21 mouse cellular contexts compared by ENCODE assay signal in the genomic region with DNA sequence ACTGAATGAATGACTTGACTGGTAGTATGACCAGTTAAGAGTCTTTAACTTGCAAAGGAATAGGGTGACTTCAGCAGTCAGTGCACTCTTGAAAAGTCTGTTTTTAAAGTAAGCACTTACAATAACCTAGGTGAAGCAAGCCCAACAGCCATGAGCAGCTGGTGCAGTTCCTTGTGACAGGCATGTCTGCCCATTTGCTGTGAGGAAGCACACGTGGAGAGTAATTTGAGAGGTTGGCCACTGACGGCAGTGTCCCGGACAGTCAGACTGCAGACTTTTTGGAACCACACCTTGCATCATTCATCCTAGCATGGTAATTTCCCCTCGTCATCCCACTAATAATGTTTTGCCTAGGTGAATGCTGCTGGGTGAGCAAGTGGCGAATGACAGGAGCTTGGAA. TPM values are rescaled to one million over a fixed set of nuclear protein-coding genes. Genes with fewer than 3 reads are reported as not detected.
A peak's percentile ranks its signal among the peaks of the same experiment; 100 is the strongest.
DNase-seq lines count a peak whose midpoint lies in the region; ATAC-seq and TF ChIP-seq lines count a peak whose summit lies in the region.
"Had no signal": no experiment of that assay in that cellular context is flagged by ENCODE, and none has a peak within 500 bp of the region (broad histone marks: within the 10 kb centered on the region; RNA-seq: fewer than 3 reads in every experiment).

No protein-coding gene starts in this region.

- H3K4me3 ChIP-seq in lung, postnatal 0 days (ENCODE audit: low read depth, low read length), result no peak overlapping the region
- no peak overlapping the region for H3K4me3 ChIP-seq in embryonic fibroblast, embryonic 13.5 days (ENCODE audit: insufficient read depth, low read length)
- H3K4me3 ChIP-seq: embryonic facial prominence, embryonic 13.5 days; forebrain, embryonic 10.5 days; heart, embryonic 12.5 days; hindbrain, embryonic 15.5 days had no signal

- intact Hi-C loops in left cerebral cortex, postnatal 10 days (cut with DNase I), result no loop called here

- DNase-seq in lung, postnatal 0 days (ENCODE audit: low spot score), result no peak
- no peak for DNase-seq in lung, postnatal 14 days
- no peak for DNase-seq in spleen, postnatal 14 days (ENCODE audit: low spot score in 2 of 2)
- no peak for DNase-seq in layer of hippocampus, adult 9-10 months (ENCODE audit: low spot score)
- no peak for DNase-seq in left cerebral cortex, postnatal 10 days (ENCODE audit: extremely low spot score in 1 of 2, low spot score in 2 of 2)
- DNase-seq: adrenal gland, adult 8-10 months; adrenal gland, postnatal 36 days; cerebellum, adult 11 months; cerebellum, adult 8-10 months; cerebellum, postnatal 14 days; gastrocnemius, postnatal 10 days had no signal

- H3K9me3 ChIP-seq in lung, postnatal 0 days (ENCODE audit: low read length), result no peaks in the 10 kb centered on the region
- H3K9me3 ChIP-seq: embryonic facial prominence, embryonic 13.5 days; forebrain, embryonic 10.5 days; heart, embryonic 12.5 days; hindbrain, embryonic 15.5 days had no signal

- H3K27ac ChIP-seq in lung, postnatal 0 days (ENCODE audit: low read length), result no peak overlapping the region
- H3K27ac ChIP-seq in embryonic fibroblast, embryonic 13.5 days (ENCODE audit: insufficient read depth, low read length), result peak overlapping the region; percentile 72; the same call in 1 of the 2 replicates
- H3K27ac ChIP-seq: embryonic facial prominence, embryonic 13.5 days; forebrain, embryonic 10.5 days; hindbrain, embryonic 15.5 days had no signal

- TF ChIP-seq EP300 in lung, postnatal 0 days (IDR thresholded peaks at IDR 0.05), result no peak

- no peaks in the 10 kb centered on the region for H3K4me1 ChIP-seq in lung, postnatal 0 days (ENCODE audit: insufficient read depth, low read depth, low read length)
- H3K4me1 ChIP-seq in embryonic fibroblast, embryonic 13.5 days (ENCODE audit: control insufficient read depth, insufficient read depth, low read length), result peaks cover 6% of the 10 kb centered on the region
- H3K4me1 ChIP-seq: forebrain, embryonic 10.5 days; hindbrain, embryonic 15.5 days had no signal

- no peaks in the 10 kb centered on the region for H3K36me3 ChIP-seq in lung, postnatal 0 days (ENCODE audit: insufficient read depth, low read length)
- H3K36me3 ChIP-seq: embryonic facial prominence, embryonic 13.5 days; forebrain, embryonic 10.5 days; heart, embryonic 12.5 days; hindbrain, embryonic 15.5 days had no signal

- no peak for TF ChIP-seq CTCF in lung, postnatal 0 days (IDR thresholded peaks at IDR 0.05)
- no peak for TF ChIP-seq CTCF in embryonic fibroblast, embryonic 13.5 days (IDR thresholded peaks at IDR 0.05; ENCODE audit: borderline replicate concordance, insufficient read depth, low read length)

- peak; percentile 38 for ATAC-seq in lung, postnatal 0 days
- peak; percentile 60 for ATAC-seq in megakaryocyte progenitor cell, adult 5-6 weeks (replicated peaks; ENCODE audit: poor library complexity)
- ATAC-seq: activated CD4-positive, CD25-positive, alpha-beta regulatory T cell, adult 4 months; forebrain, embryonic 14.5 days; intestine, embryonic 16.5 days had no signal

- H3K4me2 ChIP-seq in lung, postnatal 0 days (replicated peaks; ENCODE audit: low read depth, low read length), result no peak overlapping the region
- H3K4me2 ChIP-seq: embryonic facial prominence, embryonic 13.5 days; heart, embryonic 12.5 days; hindbrain, embryonic 15.5 days had no signal

- H3K27me3 ChIP-seq in lung, postnatal 0 days (replicated peaks; ENCODE audit: insufficient read depth, low read length), result no peaks in the 10 kb centered on the region
- H3K27me3 ChIP-seq: embryonic facial prominence, embryonic 13.5 days; heart, embryonic 12.5 days; hindbrain, embryonic 15.5 days; Patski had no signal

- H3K9ac ChIP-seq in lung, postnatal 0 days (replicated peaks; ENCODE audit: low read depth), result no peak overlapping the region
- H3K9ac ChIP-seq: embryonic facial prominence, embryonic 13.5 days; heart, embryonic 12.5 days; hindbrain, embryonic 15.5 days had no signal

- no peak for TF ChIP-seq POLR2A in embryonic fibroblast, embryonic 13.5 days (IDR thresholded peaks at IDR 0.05; ENCODE audit: low read depth, low read length)

- WGBS in lung, postnatal 0 days, result 44% methylated on average over 5 of the region's 5 CpGs

RNA-seq across cellular contexts. Expression of a gene that starts 12.1 kb away (rescaled TPM):
- 3.7 and 3.9 TPM in 2 replicates for polyA plus RNA-seq in lung, postnatal 0 days (2015; fragmentation: Nextera tagmentation; extraction: Ambion mirVana)
- polyA plus RNA-seq in embryonic fibroblast, embryonic 13.5 days (2011; ENCODE audit: insufficient read length, low read depth, missing spikeins), result 6.2 and 6.3 TPM in 2 replicates
- total RNA-seq in megakaryocyte progenitor cell, adult 5-6 weeks (2015), result 7.6 and 9.7 TPM in 2 replicates
- total RNA-seq in megakaryocyte progenitor cell, adult 5-6 weeks (2017), result 5.8 and 7.9 TPM in 2 replicates
- total RNA-seq in left cerebral cortex, postnatal 10 days (2021), result 1 to 10 TPM; 3.2 to 3.6 TPM
